8 mouse cellular contexts compared by ENCODE assay signal in genomic region chr4:155894311-155894881, GRCm38 (mm10). TPM values are rescaled to one million over a fixed set of nuclear protein-coding genes. Genes with fewer than 3 reads are reported as not detected.
DNase-seq lines count a peak whose midpoint lies in the region; ATAC-seq lines count a peak whose summit lies in the region.

No protein-coding gene starts in this region.

- H3K4me3 ChIP-seq in embryonic facial prominence, embryonic 15.5 days (replicated peaks), result peak overlapping the region; percentile 90
- H3K4me3 ChIP-seq in kidney, embryonic 15.5 days (replicated peaks), result 0 out of 2 replicates have a peak overlapping the region, but pooled peaks have one; percentile 92
- peak overlapping the region; percentile 79 for H3K4me3 ChIP-seq in liver, embryonic 12.5 days

- WGBS in embryonic facial prominence, embryonic 15.5 days, result 17% methylated on average over 8 of the region's 8 CpGs
- 27% methylated on average over 8 of the region's 8 CpGs for WGBS in kidney, embryonic 15.5 days
- WGBS in liver, embryonic 12.5 days (ENCODE audit: insufficient replicate concordance), result 12% methylated on average over 8 of the region's 8 CpGs

- peak; percentile 68 for DNase-seq in 416B (ENCODE audit: low read depth)
- DNase-seq in adrenal gland, adult (ENCODE audit: inconsistent age in 2 of 2, low spot score in 1 of 2), result peak; percentile 82 to 90
- peak; percentile 88 to 89 for DNase-seq in heart, adult 9 months (ENCODE audit: low spot score in 2 of 2)
- peak; percentile 28 to 30 for DNase-seq in natural killer cell, adult 2 months (ENCODE audit: low spot score in 2 of 2)
- peak; percentile 77 for DNase-seq in thymus, postnatal 14 days

- H3K9ac ChIP-seq in embryonic facial prominence, embryonic 15.5 days, result peak overlapping the region; percentile 3; the same call in 1 of the 2 replicates
- H3K9ac ChIP-seq in kidney, embryonic 15.5 days, result no peak overlapping the region
- peak overlapping the region; percentile 65 for H3K9ac ChIP-seq in liver, embryonic 12.5 days

- H3K4me2 ChIP-seq in embryonic facial prominence, embryonic 15.5 days (replicated peaks), result peak overlapping the region; percentile 94
- H3K4me2 ChIP-seq in kidney, embryonic 15.5 days, result peak overlapping the region; percentile 98
- H3K4me2 ChIP-seq in liver, embryonic 12.5 days, result peak overlapping the region; percentile 100

- peaks cover 43% of the 10 kb centered on the region for H3K4me1 ChIP-seq in embryonic facial prominence, embryonic 15.5 days
- H3K4me1 ChIP-seq in kidney, embryonic 15.5 days, result peaks cover 39% of the 10 kb centered on the region
- peaks cover 49% of the 10 kb centered on the region for H3K4me1 ChIP-seq in liver, embryonic 12.5 days

- no peaks in the 10 kb centered on the region for H3K27me3 ChIP-seq in embryonic facial prominence, embryonic 15.5 days
- H3K27me3 ChIP-seq in kidney, embryonic 15.5 days, result no peaks in the 10 kb centered on the region
- H3K27me3 ChIP-seq in liver, embryonic 12.5 days (replicated peaks), result no peaks in the 10 kb centered on the region

- H3K36me3 ChIP-seq in embryonic facial prominence, embryonic 15.5 days, result peaks cover 34% of the 10 kb centered on the region
- H3K36me3 ChIP-seq in kidney, embryonic 15.5 days, result peaks cover 36% of the 10 kb centered on the region
- peaks cover 47% of the 10 kb centered on the region for H3K36me3 ChIP-seq in liver, embryonic 12.5 days

- H3K9me3 ChIP-seq in embryonic facial prominence, embryonic 15.5 days (replicated peaks), result no peaks in the 10 kb centered on the region
- no peaks in the 10 kb centered on the region for H3K9me3 ChIP-seq in kidney, embryonic 15.5 days (replicated peaks)
- H3K9me3 ChIP-seq in liver, embryonic 12.5 days (replicated peaks), result no peaks in the 10 kb centered on the region

- peak overlapping the region; percentile 58 for H3K27ac ChIP-seq in embryonic facial prominence, embryonic 15.5 days (replicated peaks)
- H3K27ac ChIP-seq in kidney, embryonic 15.5 days, result 0 out of 2 replicates have a peak overlapping the region, but pooled peaks have one; percentile 9
- peak overlapping the region; percentile 92 for H3K27ac ChIP-seq in liver, embryonic 12.5 days

- no peak for ATAC-seq in embryonic facial prominence, embryonic 15.5 days (ENCODE audit: insufficient number of reproducible peaks, low FRiP score, low TSS enrichment, low read depth)
- no peak for ATAC-seq in kidney, embryonic 15.5 days (replicated peaks; ENCODE audit: low FRiP score)
- ATAC-seq in liver, embryonic 12.5 days, result peak; percentile 66

RNA-seq across cellular contexts. Expression of gene Acap3, which starts 2.8 kb away (rescaled TPM):
- polyA plus RNA-seq in embryonic facial prominence, embryonic 15.5 days (2015; fragmentation: Nextera tagmentation; extraction: Ambion mirVana), result 25.1 and 26.2 TPM in 2 replicates
- polyA plus RNA-seq in kidney, embryonic 15.5 days (2015; fragmentation: Nextera tagmentation; extraction: Ambion mirVana), result 17.3 and 18.7 TPM in 2 replicates
- 13.4 and 13.6 TPM in 2 replicates for polyA plus RNA-seq in liver, embryonic 12.5 days (2016; fragmentation: Nextera tagmentation; extraction: Ambion mirVana)

RNA-seq across cellular contexts. Expression of gene Pusl1, which starts 2.8 kb away (rescaled TPM):
- polyA plus RNA-seq in embryonic facial prominence, embryonic 15.5 days (2015; fragmentation: Nextera tagmentation; extraction: Ambion mirVana), result 62.6 and 63.6 TPM in 2 replicates
- polyA plus RNA-seq in kidney, embryonic 15.5 days (2015; fragmentation: Nextera tagmentation; extraction: Ambion mirVana), result 47.7 and 52.1 TPM in 2 replicates
- polyA plus RNA-seq in liver, embryonic 12.5 days (2016; fragmentation: Nextera tagmentation; extraction: Ambion mirVana), result 32.7 and 33.6 TPM in 2 replicates

RNA-seq across cellular contexts. Expression of gene Ints11, which starts 25.1 kb away (rescaled TPM):
- 71.7 and 73.1 TPM in 2 replicates for polyA plus RNA-seq in embryonic facial prominence, embryonic 15.5 days (2015; fragmentation: Nextera tagmentation; extraction: Ambion mirVana)
- polyA plus RNA-seq in kidney, embryonic 15.5 days (2015; fragmentation: Nextera tagmentation; extraction: Ambion mirVana), result 72.5 and 78.0 TPM in 2 replicates
- 50.0 and 51.4 TPM in 2 replicates for polyA plus RNA-seq in liver, embryonic 12.5 days (2016; fragmentation: Nextera tagmentation; extraction: Ambion mirVana)

RNA-seq across cellular contexts. Expression of gene Cptp, which starts 25.2 kb away (rescaled TPM):
- polyA plus RNA-seq in embryonic facial prominence, embryonic 15.5 days (2015; fragmentation: Nextera tagmentation; extraction: Ambion mirVana), result 18.0 and 20.1 TPM in 2 replicates
- polyA plus RNA-seq in kidney, embryonic 15.5 days (2015; fragmentation: Nextera tagmentation; extraction: Ambion mirVana), result 13.0 and 15.2 TPM in 2 replicates
- 10.3 and 10.8 TPM in 2 replicates for polyA plus RNA-seq in liver, embryonic 12.5 days (2016; fragmentation: Nextera tagmentation; extraction: Ambion mirVana)

RNA-seq across cellular contexts. Expression of gene Tas1r3, which starts 31.2 kb away (rescaled TPM):
- polyA plus RNA-seq in embryonic facial prominence, embryonic 15.5 days (2015; fragmentation: Nextera tagmentation; extraction: Ambion mirVana), result 0.48 and 0.56 TPM in 2 replicates
- polyA plus RNA-seq in kidney, embryonic 15.5 days (2015; fragmentation: Nextera tagmentation; extraction: Ambion mirVana), result 0.18 and 0.19 TPM in 2 replicates
- polyA plus RNA-seq in liver, embryonic 12.5 days (2016; fragmentation: Nextera tagmentation; extraction: Ambion mirVana), result 0.07 and 0.11 TPM in 2 replicates

Comparison
In these comparisons a context has a peak if more than half of its experiments do, and no peak if none do; other contexts are left out.
1. DNase-seq: peak in every context shown above with its lines; median percentile 88 in heart, adult 9 months; 86 in adrenal gland, adult; 77 in thymus, postnatal 14 days; 68 in 416B; 29 in natural killer cell, adult 2 months.
2. H3K27ac ChIP-seq: peak in every context shown above with its lines; median percentile 92 in liver, embryonic 12.5 days; 58 in embryonic facial prominence, embryonic 15.5 days; 9 in kidney, embryonic 15.5 days.